Mouse (Mus musculus): ENCODE data around the gene Ctla4.

Ctla4 gene

GRCm38 (mm10) chr1:60866043-60866442, 20.8 kb upstream of the Ctla4 start:
- DNase-seq (ENCODE audit: low spot score) = no peak

DNA sequence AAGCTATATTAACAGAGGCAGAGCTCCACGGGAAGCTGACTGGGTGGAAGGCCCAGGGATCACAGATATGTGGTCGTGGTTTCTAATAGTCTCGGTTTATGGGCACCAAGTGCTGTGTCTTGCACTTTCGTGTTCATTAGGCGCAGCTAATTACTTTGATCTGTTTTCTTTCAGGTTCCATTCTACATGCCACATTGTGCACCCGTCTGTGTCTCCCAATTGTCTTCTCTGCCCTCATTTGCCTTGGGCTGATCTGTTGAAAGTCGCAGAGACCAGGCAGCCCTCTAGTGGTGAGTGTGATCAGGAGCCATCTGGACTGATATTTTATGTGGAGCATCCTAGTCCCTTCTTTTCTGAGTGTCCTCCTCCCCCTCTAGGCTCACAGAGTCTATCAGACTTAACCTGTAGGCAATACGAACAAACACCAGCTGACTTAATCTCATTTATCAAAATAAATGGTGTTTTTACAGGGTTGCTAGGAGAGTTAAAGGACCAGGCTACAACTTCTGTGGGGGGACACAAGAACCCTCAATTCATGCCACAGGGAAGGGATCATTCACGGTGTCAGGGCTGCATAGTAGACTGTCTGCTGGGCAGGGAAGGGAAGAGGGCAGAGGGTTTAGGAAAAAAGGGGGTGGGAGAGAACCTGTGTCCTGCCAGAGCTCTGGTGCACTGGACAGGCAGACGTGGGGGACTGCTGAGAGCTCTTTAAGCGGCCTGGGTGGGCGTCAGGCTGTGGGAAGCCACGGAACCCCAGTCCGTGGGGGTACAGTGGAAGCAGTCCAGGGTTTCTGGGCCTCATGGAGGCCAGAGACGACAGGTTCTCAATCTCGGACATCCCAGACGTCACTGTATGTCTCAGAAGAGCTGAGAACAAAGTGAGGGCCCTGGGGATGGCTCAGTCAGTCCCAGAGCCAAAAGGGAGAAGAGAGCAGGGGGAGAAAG, 18.2 kb upstream of the Ctla4 start:
- DNase-seq (ENCODE audit: low spot score) = no peak

GRCm38 (mm10) chr1:60875267-60875666, 11.5 kb upstream of the Ctla4 start:
- DNase-seq (ENCODE audit: low spot score) = no peak

DNA sequence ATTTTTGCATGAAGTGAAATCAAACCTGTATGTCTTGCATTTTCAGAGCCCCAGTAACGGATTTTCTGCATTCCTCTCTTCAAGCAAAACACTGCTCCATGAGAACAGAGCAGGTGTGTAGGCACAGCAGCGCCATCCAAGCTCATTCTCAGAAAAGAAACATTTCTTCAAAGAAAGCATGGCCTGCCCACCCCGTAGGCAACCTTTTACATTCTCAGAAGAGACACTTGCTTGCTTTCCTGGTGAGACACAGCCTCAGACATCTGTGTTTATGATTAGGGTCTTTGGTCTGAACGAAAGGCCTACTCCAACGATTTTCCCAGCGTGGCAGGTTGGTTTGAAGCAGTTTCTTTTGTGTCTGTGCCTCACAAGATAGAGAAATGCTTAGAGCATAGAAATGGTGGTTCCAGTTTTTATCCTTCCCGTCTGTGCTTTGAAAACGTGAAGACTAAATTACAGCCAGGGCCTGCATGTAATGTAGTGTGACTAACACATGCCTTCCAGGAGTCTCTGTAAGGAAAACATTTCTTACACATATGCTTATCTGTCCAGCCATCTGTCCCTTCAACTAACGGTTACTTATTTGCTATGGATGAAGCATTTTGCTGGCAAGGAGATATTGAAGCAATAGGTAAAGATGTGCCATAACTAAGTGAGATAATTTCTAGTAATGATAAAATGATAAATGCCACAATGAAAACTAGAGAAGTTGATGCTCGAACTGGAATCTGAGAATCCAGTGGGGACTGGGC, 6.5 kb upstream of the Ctla4 start:
- DNase-seq (ENCODE audit: low spot score) = no peak

DNA sequence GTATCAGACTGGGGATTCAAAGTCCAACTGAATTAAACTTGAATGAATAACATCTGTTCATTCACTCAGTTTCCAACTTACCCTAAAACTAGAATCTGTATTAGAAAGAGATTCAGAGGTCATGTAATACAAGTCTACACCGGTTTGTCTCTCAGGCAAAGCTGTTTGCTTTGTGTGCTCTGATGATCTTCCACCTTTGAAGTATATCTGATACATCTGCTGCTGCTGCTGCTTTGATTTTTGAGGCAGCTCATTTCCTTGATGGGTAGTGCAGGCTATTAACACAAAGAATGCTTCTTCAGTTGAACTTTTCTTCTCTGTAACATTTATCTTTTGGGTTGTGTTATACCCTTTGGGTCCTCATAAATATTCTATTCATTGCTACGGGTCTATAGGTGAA, 4.0 kb upstream of the Ctla4 start:
- DNase-seq (ENCODE audit: low spot score) = no peak

DNA sequence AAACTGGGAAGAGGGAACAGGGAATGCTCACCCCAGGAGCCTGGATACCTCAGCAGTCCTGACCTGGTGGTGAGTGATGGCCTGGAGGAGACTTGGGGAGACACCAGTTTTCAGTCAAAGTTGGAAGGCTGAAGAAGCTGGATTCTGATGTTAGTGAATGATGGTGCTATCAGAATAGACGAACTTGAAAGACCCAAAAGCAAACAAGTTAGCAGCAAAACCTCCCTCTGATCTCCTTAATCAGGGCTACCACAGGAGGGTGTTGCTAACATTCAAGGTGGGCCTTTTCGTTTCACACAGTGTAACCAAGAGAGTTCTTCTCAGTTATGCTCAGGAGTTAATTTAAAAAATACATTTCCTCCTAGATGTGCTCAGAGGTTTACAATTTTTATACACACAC, 3.5 kb upstream of the Ctla4 start:
- no peak for DNase-seq (ENCODE audit: low spot score)

DNA sequence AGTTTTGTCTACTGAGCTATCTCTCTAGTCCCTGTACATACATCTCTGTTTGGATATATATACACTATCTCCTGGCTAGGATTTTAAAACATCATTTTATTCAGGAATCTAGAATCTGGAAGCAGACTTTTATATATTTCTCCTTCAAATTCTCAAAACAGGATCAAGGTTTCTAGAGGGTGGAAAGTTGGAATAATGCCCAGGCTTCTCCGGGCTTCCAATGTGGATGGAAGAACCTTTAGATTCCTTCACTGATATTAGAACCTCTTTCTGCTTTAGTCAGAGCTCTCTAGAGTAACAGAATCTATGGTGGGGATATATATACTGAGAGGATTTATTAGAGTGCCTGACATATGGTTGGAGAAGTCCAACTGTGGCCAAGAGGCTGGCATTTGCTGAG, 2.2 kb upstream of the Ctla4 start:
- DNase-seq (ENCODE audit: low spot score) = no peak

DNA sequence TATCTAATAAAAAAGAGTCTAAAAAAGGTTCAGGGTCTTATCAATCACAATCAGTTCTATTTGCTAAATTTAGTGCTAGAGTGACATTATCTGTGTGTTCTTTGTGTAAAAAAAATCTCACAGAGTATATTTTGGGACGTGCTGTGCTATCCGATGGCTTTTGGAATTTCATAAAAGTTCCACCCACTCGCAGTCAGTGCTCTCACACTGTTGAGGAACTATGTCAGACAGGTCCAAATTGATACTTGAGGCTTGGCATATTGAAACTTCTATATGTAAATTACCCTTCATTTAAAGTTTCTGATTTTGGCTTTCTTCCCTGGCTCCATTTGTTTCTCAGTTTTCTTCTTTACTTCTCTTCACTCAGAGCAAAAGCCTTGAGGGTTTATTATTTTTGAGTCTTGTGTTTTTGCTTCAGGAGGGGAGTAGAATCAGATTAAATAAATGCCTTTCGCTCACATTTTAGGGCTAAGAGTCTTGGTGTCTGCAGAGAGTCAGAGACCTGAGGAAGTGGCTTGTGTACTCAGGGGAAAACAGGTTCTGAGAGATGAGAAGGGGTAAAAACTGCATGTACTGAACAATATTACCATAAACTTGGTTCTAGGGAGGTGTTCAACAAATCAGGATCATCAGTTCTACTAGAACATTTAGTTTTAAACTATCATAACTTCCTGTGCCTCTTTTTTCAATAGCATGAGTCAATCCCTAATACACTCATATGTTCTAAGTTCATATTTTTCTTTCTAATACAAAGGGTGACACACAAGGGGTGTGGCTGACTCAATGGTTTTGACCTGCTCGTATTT, 11.5 kb downstream of the Ctla4 start:
- DNase-seq (ENCODE audit: low spot score) = no peak

DNA sequence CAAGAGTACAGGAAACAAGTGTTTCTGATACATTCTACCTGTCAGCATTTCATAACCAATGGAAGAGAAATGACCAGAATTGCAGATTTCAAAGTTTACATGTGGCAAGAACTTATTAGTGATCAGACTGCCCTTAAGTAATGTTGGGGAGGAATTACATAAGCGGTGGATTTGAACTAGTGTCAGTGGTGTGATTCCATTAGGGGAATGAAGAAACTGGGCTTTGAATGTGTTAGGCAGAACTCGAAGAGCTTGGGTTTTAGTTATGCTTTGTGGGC, 12.1 kb downstream of the Ctla4 start:
- DNase-seq (ENCODE audit: low spot score) = no peak

- DNase-seq (ENCODE audit: low spot score) = no peak
Measured at GRCm38 (mm10) chr1:60899244-60899643, 12.4 kb downstream of the Ctla4 start.

DNA sequence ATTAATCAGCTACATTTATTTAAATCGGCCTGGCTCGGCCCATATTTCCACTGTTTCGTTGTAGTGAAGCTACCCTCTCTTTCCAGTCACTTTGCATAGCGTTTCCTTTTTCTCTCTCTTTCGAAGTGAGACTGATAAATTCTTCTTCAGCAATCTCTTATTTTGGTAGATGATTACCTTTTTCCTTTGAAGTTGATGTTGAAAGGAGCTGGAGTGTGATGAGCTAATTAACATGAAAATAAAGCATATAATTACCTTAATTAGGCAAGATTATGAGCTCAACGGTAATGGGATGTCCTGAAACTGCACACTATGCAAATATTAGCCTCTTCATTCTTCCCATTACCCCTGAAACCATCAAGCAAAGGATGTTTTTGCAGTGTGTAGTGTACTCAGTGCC, 15.7 kb downstream of the Ctla4 start:
- DNase-seq (ENCODE audit: low spot score) = no peak

DNA sequence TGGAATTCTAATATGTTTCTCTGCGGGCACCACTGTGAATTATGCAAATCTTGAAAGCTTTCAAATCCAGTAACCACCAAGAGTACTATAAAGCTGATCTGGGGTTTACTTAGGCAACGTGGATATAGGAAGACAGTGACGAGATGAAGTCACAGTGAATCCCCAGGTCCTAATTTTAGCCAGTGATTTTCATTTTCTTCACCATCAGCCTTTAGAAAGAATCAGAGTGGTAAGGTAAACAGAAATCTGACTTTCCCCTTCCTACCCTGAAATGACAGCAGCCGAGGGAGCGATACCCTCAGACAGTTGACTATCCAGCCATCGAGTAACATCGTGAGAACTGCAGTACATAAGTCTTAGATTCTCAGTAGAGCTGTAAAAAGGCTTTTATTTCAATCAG, 16.3 kb downstream of the Ctla4 start:
- DNase-seq (ENCODE audit: low spot score) = no peak

DNA sequence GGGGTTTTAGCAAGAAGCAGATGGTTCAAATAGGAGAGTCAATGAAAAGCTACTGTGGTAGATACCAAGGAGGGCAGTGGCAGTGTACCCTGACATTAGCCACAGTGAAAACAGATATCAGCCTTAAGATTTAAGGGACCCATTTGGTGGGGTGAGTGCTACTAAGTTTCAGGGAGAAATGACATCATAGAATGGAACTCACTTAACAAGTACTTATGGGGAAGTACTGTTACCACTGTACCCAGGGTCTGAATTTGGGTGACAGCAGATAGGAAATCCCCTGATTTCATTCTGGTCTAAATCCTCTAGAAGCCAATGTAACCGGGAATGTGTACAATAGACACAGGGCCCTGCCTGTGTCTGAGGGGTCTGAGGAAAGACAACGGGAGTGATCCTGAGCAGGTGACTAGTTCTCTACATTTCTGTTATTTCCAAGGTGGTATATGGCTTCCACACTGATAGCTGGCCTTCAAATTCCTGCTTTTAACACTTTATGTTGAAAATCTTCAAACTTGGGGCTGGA, 17.7 kb downstream of the Ctla4 start:
- no peak for DNase-seq (ENCODE audit: low spot score)

DNA sequence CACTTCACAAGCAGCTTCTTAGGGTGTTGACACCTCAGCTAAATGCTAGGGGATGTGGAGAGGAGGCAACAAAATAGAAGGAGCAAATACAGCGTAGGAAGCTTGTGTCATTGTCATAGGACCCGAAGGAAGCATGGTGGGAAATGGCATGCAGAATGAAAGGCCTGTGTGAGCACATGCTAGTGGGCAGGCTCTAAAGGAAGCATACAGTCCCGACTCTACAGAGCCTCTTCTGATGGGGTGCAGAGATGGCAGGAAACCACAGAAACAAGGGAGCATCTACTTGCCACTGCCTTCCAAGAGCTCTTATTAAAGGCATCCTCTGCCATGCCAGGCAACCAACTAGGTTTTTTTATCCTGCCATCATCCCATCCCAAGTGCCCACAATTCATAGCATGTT, 20.7 kb downstream of the Ctla4 start:
- DNase-seq (ENCODE audit: low spot score) = no peak

GRCm38 (mm10) chr1:60908751-60909161, 22.0 kb downstream of the Ctla4 start:
- DNase-seq (ENCODE audit: low spot score) = no peak

- no peak for DNase-seq (ENCODE audit: low spot score)
Measured at GRCm38 (mm10) chr1:60909746-60910145, 22.9 kb downstream of the Ctla4 start.

- DNase-seq (ENCODE audit: low spot score) = no peak
Measured at GRCm38 (mm10) chr1:60910796-60911195, 24.0 kb downstream of the Ctla4 start.

GRCm38 (mm10) chr1:60911631-60912030, 24.8 kb downstream of the Ctla4 start:
- no peak for DNase-seq (ENCODE audit: low spot score)

DNA sequence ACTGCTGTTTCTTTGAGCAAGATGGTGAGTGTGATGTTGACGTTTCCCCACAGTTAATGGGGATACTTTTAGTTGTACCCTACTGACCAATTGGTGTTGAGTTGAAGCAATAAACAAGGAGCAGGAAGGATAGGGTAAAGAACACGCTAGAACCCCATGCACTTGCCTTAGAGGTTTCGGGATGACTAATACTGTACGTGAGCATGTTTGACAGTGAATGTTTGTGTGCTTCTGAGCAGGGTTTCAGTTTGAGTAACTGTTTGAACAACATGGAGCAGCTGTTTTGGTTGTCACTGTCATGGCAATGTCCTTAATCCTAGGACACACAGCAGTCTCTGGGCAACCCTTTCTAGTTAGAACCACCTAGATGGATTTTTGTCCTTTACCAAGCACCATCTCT, 26.5 kb downstream of the Ctla4 start:
- no peak for DNase-seq (ENCODE audit: low spot score)

- DNase-seq (ENCODE audit: low spot score) = no peak
Measured at GRCm38 (mm10) chr1:60916281-60916781, 29.5 kb downstream of the Ctla4 start.

DNA sequence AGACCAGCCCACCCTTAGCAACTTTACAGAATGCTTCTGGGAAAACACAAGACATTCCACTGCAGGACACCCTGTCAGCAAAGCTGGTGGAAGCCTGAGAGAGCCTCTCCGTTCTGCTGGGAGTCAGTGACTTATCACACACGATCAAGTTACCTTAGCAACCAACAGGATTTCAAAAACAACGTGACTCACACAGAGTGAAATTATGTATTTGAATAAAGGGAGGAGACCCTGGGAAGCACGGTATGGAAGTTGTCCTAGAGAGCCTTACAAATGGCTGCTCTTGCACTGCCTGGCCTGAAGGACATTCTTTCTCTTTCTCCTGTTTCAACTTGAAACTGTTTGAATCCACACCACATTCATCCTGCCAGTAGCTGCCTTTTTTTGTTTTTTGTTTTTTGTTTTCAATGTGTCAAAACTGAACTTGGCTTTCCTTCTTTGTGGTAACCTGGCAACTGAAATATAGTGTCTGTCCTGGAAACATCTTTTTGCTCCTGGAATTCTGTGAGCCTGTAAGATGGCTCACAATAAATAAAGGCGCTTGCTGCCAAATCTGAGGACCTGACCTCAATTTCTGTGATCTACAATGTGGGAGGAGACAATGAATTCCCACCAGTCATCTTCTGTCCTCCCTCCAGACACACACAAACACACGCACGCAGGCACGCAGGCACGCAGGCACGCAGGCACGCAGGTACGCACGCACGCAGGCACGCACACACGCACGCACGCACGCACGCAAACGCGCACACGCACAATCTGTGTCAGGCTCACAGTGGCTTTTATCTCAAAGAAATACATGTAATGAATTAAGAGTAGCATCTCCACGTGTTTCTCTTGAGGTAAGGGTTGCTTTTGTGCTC, 33.9 kb downstream of the Ctla4 start:
- DNase-seq (ENCODE audit: low spot score) = no peak
